Mouse (Mus musculus) limb, embryonic 13.5 days (tissue): ENCODE measurements around the gene Metap1d. TPM values are rescaled to one million over a fixed set of nuclear protein-coding genes. Genes with fewer than 3 reads are reported as not detected.

Experiments
- ATAC-seq: fragments of 200-750 bp; cut with Nextera tagmentation; 2 replicates; pipeline ENCODE4 v1.8.0; 2017; ENCODE audit warnings: low read depth, moderate number of reproducible peaks, moderate TSS enrichment; ENCODE audit not compliant: low FRiP score
- H3K27ac ChIP-seq: fragments of 300-500 bp; sonication (generic); 2 replicates; pipeline ENCODE4 v1.5.1; 2015; ENCODE audit warnings: inconsistent platforms, mild to moderate bottlenecking, moderate library complexity
- H3K27me3 ChIP-seq: fragments of 300-500 bp; sonication (generic); 2 replicates; pipeline ENCODE4 v1.6.1; 2015; ENCODE audit warnings: mild to moderate bottlenecking, inconsistent platforms
- H3K36me3 ChIP-seq: fragments of 300-500 bp; sonication (generic); 2 replicates; pipeline ENCODE4 v1.6.1; 2015; ENCODE audit warnings: inconsistent platforms, mild to moderate bottlenecking, moderate library complexity
- H3K4me1 ChIP-seq: fragments of 300-500 bp; sonication (generic); 2 replicates; pipeline ENCODE4 v1.6.1; 2015; ENCODE audit warnings: inconsistent platforms
- H3K4me2 ChIP-seq: fragments of 300-500 bp; sonication (generic); replicated peaks from 2 replicates; pipeline ENCODE4 v1.6.1; 2015; ENCODE audit warnings: inconsistent platforms, mild to moderate bottlenecking, moderate library complexity
- H3K4me3 ChIP-seq: fragments of 300-500 bp; sonication (generic); 2 replicates; pipeline ENCODE4 v1.5.1; 2015; ENCODE audit warnings: moderate library complexity, mild to moderate bottlenecking, inconsistent platforms
- H3K9ac ChIP-seq: fragments of 300-500 bp; sonication (generic); 2 replicates; pipeline ENCODE4 v1.6.1; 2015; ENCODE audit warnings: mild to moderate bottlenecking, inconsistent platforms
- H3K9me3 ChIP-seq: fragments of 300-500 bp; sonication (generic); 2 replicates; pipeline ENCODE4 v1.6.1; 2016; ENCODE audit warnings: inconsistent platforms
- WGBS: fragments of 180-500 bp; shearing (Covaris S2); methylation state at CpG from one replicate; pipeline ENCODE4 v1.1.7; 2015; 5-methylcytosine and 5-hydroxymethylcytosine counted together
- polyA plus RNA-seq: library from polyadenylated mRNA; unstranded; fragments of >200 nt; fragmentation: Nextera tagmentation; extraction: Ambion mirVana; gene quantifications from 2 replicates; pipeline ENCODE4 v1.2.1, GENCODE M21; 2015

Metap1d gene
- polyA plus RNA-seq, result 43.9 and 48.3 TPM in 2 replicates

DNA sequence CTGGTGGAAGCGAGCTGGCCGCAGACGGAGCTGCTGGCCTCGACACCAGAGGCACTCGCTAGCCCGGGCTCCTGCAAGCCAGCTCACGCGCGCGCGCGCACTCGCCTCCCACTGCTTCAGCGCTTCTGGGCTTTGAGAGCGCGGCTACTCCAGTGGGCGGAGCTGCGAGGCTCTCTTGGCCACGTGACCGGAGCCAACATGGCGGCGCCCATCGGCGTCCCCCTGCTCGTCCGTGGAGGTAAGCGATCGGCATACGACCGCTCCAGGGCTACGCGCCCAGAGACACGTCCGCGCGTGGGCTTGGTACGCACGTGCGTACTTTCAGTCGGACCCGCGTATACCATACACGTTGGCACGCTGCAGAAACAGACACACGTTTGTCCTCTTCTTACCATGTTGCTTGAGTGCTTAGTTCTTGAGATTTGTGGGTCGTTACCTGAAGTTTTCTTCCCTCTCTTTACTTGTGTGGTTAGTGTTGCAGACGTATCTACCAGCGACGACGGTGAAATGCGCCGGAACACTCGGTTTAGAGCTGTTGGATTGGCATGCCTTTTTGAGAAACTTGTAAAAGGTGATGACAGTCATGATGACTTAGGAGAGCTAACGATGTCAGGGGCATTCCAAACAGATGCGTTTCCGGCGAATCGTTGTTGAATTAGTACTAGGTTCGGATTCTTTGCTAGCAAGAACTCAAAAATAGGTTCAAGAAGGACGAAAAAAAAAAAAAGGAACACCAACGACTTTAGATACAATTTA, at the start of gene Metap1d:
Gene Metap1d, plus strand, starts transcription at position 116 of the 756 bp plus-strand sequence.
- H3K9ac ChIP-seq, result peak within 1 kb of the TSS; percentile 67
- 0 out of 2 replicates have a peak, but pooled peaks cover 4% of the 10 kb centered on the region for H3K4me1 ChIP-seq
- H3K4me2 ChIP-seq, result peak within 1 kb of the TSS; percentile 73
- H3K4me3 ChIP-seq, result peak within 1 kb of the TSS; percentile 60
- no peaks in the 10 kb centered on the region for H3K9me3 ChIP-seq
- under 1% methylated on average over 60 of the region's 61 CpGs for WGBS
- ATAC-seq, result peak; percentile 98
- peaks cover 2% of the 10 kb centered on the region; the same call in 1 of the 2 replicates for H3K27me3 ChIP-seq
- peak within 1 kb of the TSS; percentile 39; the same call in 1 of the 2 replicates for H3K27ac ChIP-seq
- H3K36me3 ChIP-seq, result no peaks in the 10 kb centered on the region

DNA sequence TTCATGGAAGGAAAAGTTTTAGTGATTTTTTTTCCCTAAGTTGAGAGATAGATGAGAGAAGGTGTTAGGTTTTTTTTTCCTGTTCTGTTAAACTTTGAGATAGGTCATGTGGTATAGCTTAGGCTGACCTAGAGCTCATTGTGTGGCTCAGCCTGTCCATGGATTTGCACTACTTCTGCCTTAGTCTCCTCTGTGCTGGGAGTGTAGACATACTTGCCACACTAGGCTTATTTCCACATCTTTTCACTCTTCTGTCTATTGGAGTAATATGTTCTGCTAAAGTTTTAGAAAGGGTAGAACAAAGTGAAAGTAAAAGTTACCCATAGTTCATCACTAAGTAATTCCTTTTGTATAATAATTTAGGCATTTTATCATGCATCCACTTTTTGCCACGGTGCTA, 47.5 kb upstream of the Metap1d start:
- H3K36me3 ChIP-seq, result peaks cover 46% of the 10 kb centered on the region
- no peak for ATAC-seq
- H3K9ac ChIP-seq, result no peak overlapping the region

GRCm38 (mm10) chr2:71418760-71419280, 34.3 kb upstream of the Metap1d start:
- H3K4me1 ChIP-seq, result no peaks in the 10 kb centered on the region
- ATAC-seq, result no peak
- no peak overlapping the region for H3K4me3 ChIP-seq
- H3K9ac ChIP-seq, result no peak overlapping the region
- peaks cover 37% of the 10 kb centered on the region for H3K36me3 ChIP-seq
- H3K9me3 ChIP-seq, result no peaks in the 10 kb centered on the region
- no peaks in the 10 kb centered on the region for H3K27me3 ChIP-seq
- 58% methylated on average over 3 of the region's 3 CpGs for WGBS
- no peak overlapping the region for H3K27ac ChIP-seq
- no peak overlapping the region for H3K4me2 ChIP-seq

More for the DNA sequence above, 47.5 kb upstream of the Metap1d start:
- Histone ChIP-seq H3K27me3 (no peaks in the 10 kb centered on the region), H3K4me3 (no peak overlapping the region), H3K4me1 (no peaks in the 10 kb centered on the region), H3K4me2 (no peak overlapping the region), H3K9me3 (no peaks in the 10 kb centered on the region), H3K27ac (no peak overlapping the region)
- WGBS, result 94% methylated on average over 1 of the region's 1 CpGs

DNA sequence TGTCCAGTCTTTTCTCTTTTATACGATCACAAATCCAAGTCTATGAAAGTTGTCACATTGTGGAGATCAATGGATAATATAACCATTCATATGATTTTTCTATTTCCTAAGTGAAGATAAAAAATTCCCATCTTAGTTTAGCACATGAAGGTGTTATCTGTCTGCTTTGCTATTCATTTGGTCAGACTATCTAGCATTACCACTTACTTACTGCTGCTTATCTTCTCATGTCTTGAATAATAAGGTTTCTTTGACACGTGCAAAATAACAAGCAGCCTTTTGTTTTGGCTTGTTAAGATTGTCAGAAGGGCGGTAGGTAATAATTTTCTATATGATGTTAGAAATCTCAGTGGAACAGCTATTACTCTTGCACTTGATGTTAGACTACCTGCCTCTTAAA, 33.7 kb upstream of the Metap1d start:
- no peaks in the 10 kb centered on the region for H3K9me3 ChIP-seq

GRCm38 (mm10) chr2:71420895-71421425, 32.1 kb upstream of the Metap1d start:
- Histone ChIP-seq H3K9ac (no peak overlapping the region), H3K4me3 (no peak overlapping the region), H3K4me2 (no peak overlapping the region), H3K4me1 (no peaks in the 10 kb centered on the region), H3K27me3 (no peaks in the 10 kb centered on the region), H3K9me3 (no peaks in the 10 kb centered on the region), H3K36me3 (peaks cover 36% of the 10 kb centered on the region), H3K27ac (no peak overlapping the region)
- ATAC-seq, result no peak
- 89% methylated on average over 9 of the region's 9 CpGs for WGBS

More for the DNA sequence above, 33.7 kb upstream of the Metap1d start:
- H3K9ac ChIP-seq, result no peak overlapping the region
- no peak overlapping the region for H3K27ac ChIP-seq
- no peaks in the 10 kb centered on the region for H3K4me1 ChIP-seq
- peaks cover 38% of the 10 kb centered on the region for H3K36me3 ChIP-seq
- H3K4me3 ChIP-seq, result no peak overlapping the region
- WGBS, result 83% methylated on average over 3 of the region's 3 CpGs
- no peak overlapping the region for H3K4me2 ChIP-seq
- ATAC-seq, result no peak
- no peaks in the 10 kb centered on the region for H3K27me3 ChIP-seq

- H3K36me3 ChIP-seq, result peaks cover 55% of the 10 kb centered on the region
- 85% methylated on average over 4 of the region's 4 CpGs for WGBS
- H3K4me3 ChIP-seq, result no peak overlapping the region
- no peaks in the 10 kb centered on the region for H3K4me1 ChIP-seq
- H3K27ac ChIP-seq, result no peak overlapping the region
- no peaks in the 10 kb centered on the region for H3K9me3 ChIP-seq
- H3K27me3 ChIP-seq, result no peaks in the 10 kb centered on the region
- ATAC-seq, result no peak
- H3K4me2 ChIP-seq, result no peak overlapping the region
- no peak overlapping the region for H3K9ac ChIP-seq
Observed at GRCm38 (mm10) chr2:71424545-71424944, 28.5 kb upstream of the Metap1d start.

- H3K9ac ChIP-seq, result no peak overlapping the region
- H3K4me3 ChIP-seq, result no peak overlapping the region
- WGBS, result 81% methylated on average over 4 of the region's 4 CpGs
- H3K4me2 ChIP-seq, result no peak overlapping the region
- H3K9me3 ChIP-seq, result no peaks in the 10 kb centered on the region
- peaks cover 73% of the 10 kb centered on the region for H3K36me3 ChIP-seq
- no peaks in the 10 kb centered on the region for H3K4me1 ChIP-seq
- no peaks in the 10 kb centered on the region for H3K27me3 ChIP-seq
- H3K27ac ChIP-seq, result no peak overlapping the region
- ATAC-seq, result no peak
Observed at GRCm38 (mm10) chr2:71435440-71435839, 17.6 kb upstream of the Metap1d start.

DNA sequence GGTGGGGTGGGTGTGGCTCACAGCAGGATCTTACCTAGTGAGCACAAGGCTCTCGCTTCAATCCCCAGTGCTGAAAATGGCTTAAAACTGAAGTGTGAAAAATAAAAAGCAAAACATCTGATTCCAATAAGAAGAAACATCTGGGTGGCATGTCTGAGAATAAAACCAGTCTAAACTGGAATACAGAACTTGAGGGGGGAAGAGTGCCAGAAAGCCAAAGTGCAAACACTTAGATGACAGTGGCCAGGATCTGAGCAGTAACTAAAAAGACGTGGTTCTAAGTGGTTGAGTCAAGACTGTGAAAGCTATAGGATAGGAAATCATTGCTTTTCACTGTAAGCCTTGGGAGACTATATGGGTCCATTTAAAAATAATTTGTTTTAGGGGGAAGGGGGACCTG, 9.7 kb upstream of the Metap1d start:
- Histone ChIP-seq H3K4me2 (no peak overlapping the region), H3K27ac (no peak overlapping the region), H3K4me3 (no peak overlapping the region), H3K9me3 (no peaks in the 10 kb centered on the region), H3K27me3 (peaks cover 8% of the 10 kb centered on the region), H3K9ac (no peak overlapping the region), H3K4me1 (no peaks in the 10 kb centered on the region), H3K36me3 (peaks cover 32% of the 10 kb centered on the region)
- ATAC-seq, result no peak
- WGBS, result 25% methylated on average over 2 of the region's 2 CpGs

- Histone ChIP-seq H3K27me3 (peaks cover 9% of the 10 kb centered on the region), H3K27ac (no peak overlapping the region), H3K36me3 (peaks cover 16% of the 10 kb centered on the region), H3K4me1 (no peaks in the 10 kb centered on the region), H3K4me2 (no peak overlapping the region), H3K9me3 (no peaks in the 10 kb centered on the region), H3K9ac (no peak overlapping the region), H3K4me3 (no peak overlapping the region)
- no peak for ATAC-seq
- WGBS, result 63% methylated on average over 17 of the region's 17 CpGs
Observed at GRCm38 (mm10) chr2:71445536-71446196, 7.4 kb upstream of the Metap1d start.

DNA sequence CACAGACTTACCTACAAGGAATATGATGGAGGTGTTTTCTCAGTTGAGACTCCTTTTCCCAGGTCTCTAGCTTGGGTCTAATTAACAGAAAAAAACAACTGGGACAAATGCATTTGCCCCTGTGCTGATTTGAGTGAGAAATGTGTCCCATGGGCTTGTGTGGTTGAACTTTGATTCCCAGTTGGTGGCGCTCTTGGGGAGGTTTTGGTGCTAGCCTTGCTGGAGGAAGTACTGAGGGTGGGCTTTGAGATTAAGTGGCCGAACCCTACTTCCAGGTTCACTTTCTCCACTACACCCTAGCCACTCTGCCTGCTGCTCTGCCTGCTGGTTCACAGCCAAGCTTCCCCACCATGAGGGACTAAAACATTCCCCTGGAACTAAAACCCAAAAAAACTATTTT, 3.5 kb upstream of the Metap1d start:
- Histone ChIP-seq H3K4me2 (no peak overlapping the region), H3K27me3 (peaks cover 9% of the 10 kb centered on the region), H3K4me1 (0 out of 2 replicates have a peak, but pooled peaks cover 4% of the 10 kb centered on the region), H3K36me3 (no peaks in the 10 kb centered on the region), H3K27ac (no peak overlapping the region), H3K9me3 (no peaks in the 10 kb centered on the region), H3K4me3 (no peak overlapping the region), H3K9ac (no peak overlapping the region)
- no peak for ATAC-seq
- WGBS, result 5% methylated on average over 2 of the region's 2 CpGs

- WGBS, result 74% methylated on average over 5 of the region's 5 CpGs
- peaks cover 4% of the 10 kb centered on the region; the same call in 1 of the 2 replicates for H3K27me3 ChIP-seq
- H3K9ac ChIP-seq, result no peak overlapping the region
- no peak overlapping the region for H3K4me3 ChIP-seq
- H3K4me2 ChIP-seq, result no peak overlapping the region
- ATAC-seq, result no peak
- 0 out of 2 replicates have a peak, but pooled peaks cover 4% of the 10 kb centered on the region for H3K4me1 ChIP-seq
- H3K9me3 ChIP-seq, result no peaks in the 10 kb centered on the region
- H3K36me3 ChIP-seq, result no peaks in the 10 kb centered on the region
- H3K27ac ChIP-seq, result no peak overlapping the region
Observed at GRCm38 (mm10) chr2:71451761-71452160, 1.3 kb upstream of the Metap1d start.

GRCm38 (mm10) chr2:71453917-71454260, 813 bp downstream of the Metap1d start:
- H3K27ac ChIP-seq, result no peak overlapping the region
- no peaks in the 10 kb centered on the region for H3K36me3 ChIP-seq
- 0 out of 2 replicates have a peak, but pooled peaks cover 4% of the 10 kb centered on the region for H3K4me1 ChIP-seq
- H3K4me3 ChIP-seq, result peak overlapping the region; percentile 60
- ATAC-seq, result no peak
- peak overlapping the region; percentile 67; the same call in 1 of the 2 replicates for H3K9ac ChIP-seq
- WGBS, result 43% methylated on average over 4 of the region's 4 CpGs
- no peaks in the 10 kb centered on the region for H3K27me3 ChIP-seq
- no peaks in the 10 kb centered on the region for H3K9me3 ChIP-seq
- H3K4me2 ChIP-seq, result peak overlapping the region; percentile 73
